Mouse (Mus musculus) hindbrain, embryonic 13.5 days (tissue): ENCODE measurements around the gene Lyg2. TPM values are rescaled to one million over a fixed set of nuclear protein-coding genes. Genes with fewer than 3 reads are reported as not detected.

Experiments used
- ATAC-seq: fragments of 200-750 bp; cut with Nextera tagmentation; 2 replicates; pipeline ENCODE4 v1.8.0; 2017; ENCODE audit warnings: moderate TSS enrichment; ENCODE audit not compliant: low FRiP score
- H3K27ac ChIP-seq: fragments of 300-500 bp; sonication (generic); 2 replicates; pipeline ENCODE4 v1.5.1; 2015; ENCODE audit warnings: inconsistent platforms, mild to moderate bottlenecking, moderate library complexity
- H3K27me3 ChIP-seq: fragments of 300-500 bp; sonication (generic); 2 replicates; pipeline ENCODE4 v1.6.1; 2015; ENCODE audit warnings: mild to moderate bottlenecking, inconsistent platforms
- H3K36me3 ChIP-seq: fragments of 300-500 bp; sonication (generic); 2 replicates; pipeline ENCODE4 v1.6.1; 2015; ENCODE audit warnings: mild to moderate bottlenecking, inconsistent platforms
- H3K4me1 ChIP-seq: fragments of 300-500 bp; sonication (generic); replicated peaks from 2 replicates; pipeline ENCODE4 v1.6.1; 2015; ENCODE audit warnings: inconsistent platforms
- H3K4me2 ChIP-seq: fragments of 300-500 bp; sonication (generic); 2 replicates; pipeline ENCODE4 v1.6.1; 2015; ENCODE audit warnings: inconsistent platforms, mild to moderate bottlenecking, moderate library complexity
- H3K4me3 ChIP-seq: fragments of 300-500 bp; sonication (generic); 2 replicates; pipeline ENCODE4 v1.5.1; 2015; ENCODE audit warnings: mild to moderate bottlenecking, inconsistent platforms
- H3K9ac ChIP-seq: fragments of 300-500 bp; sonication (generic); 2 replicates; pipeline ENCODE4 v1.6.1; 2015; ENCODE audit warnings: mild to moderate bottlenecking, inconsistent platforms
- H3K9me3 ChIP-seq: fragments of 300-500 bp; sonication (generic); 2 replicates; pipeline ENCODE4 v1.6.1; 2016; ENCODE audit warnings: inconsistent platforms
- WGBS: fragments of 180-500 bp; shearing (Covaris S2); methylation state at CpG from one replicate; pipeline ENCODE4 v1.1.7; 2015; 5-methylcytosine and 5-hydroxymethylcytosine counted together
- polyA plus RNA-seq: library from polyadenylated mRNA; unstranded; fragments of >200 nt; fragmentation: Nextera tagmentation; extraction: Ambion mirVana; gene quantifications from 2 replicates; pipeline ENCODE4 v1.2.1, GENCODE M21; 2015

Lyg2 gene
- polyA plus RNA-seq = not detected in 2 replicates

- Histone ChIP-seq H3K9ac (no peak within 1 kb of the TSS), H3K4me3 (no peak within 1 kb of the TSS), H3K9me3 (no peaks in the 10 kb centered on the region), H3K4me2 (no peak within 1 kb of the TSS), H3K27ac (no peak within 1 kb of the TSS), H3K36me3 (no peaks in the 10 kb centered on the region), H3K4me1 (no peaks in the 10 kb centered on the region), H3K27me3 (0 out of 2 replicates have a peak, but pooled peaks cover 3% of the 10 kb centered on the region)
- no peak for ATAC-seq
- 83% methylated on average over 5 of the region's 5 CpGs for WGBS
These were observed at the start of gene Lyg2 for GRCm38 (mm10) chr1:37916393-37916792. Gene Lyg2 (minus strand): TSS chr1:37916493.

GRCm38 (mm10) chr1:37965571-37965970 lies 49.3 kb upstream of the Lyg2 start:
- ATAC-seq = no peak
- no peaks in the 10 kb centered on the region for H3K36me3 ChIP-seq
- no peak overlapping the region for H3K4me2 ChIP-seq
- WGBS = 56% methylated on average over 10 of the region's 10 CpGs
- no peaks in the 10 kb centered on the region for H3K9me3 ChIP-seq
- no peak overlapping the region for H3K27ac ChIP-seq
- no peak overlapping the region for H3K4me3 ChIP-seq
- no peak overlapping the region for H3K9ac ChIP-seq
- no peaks in the 10 kb centered on the region for H3K4me1 ChIP-seq
- H3K27me3 ChIP-seq = no peaks in the 10 kb centered on the region

GRCm38 (mm10) chr1:37959486-37959885 lies 43.2 kb upstream of the Lyg2 start:
- Histone ChIP-seq H3K4me1 (0 out of 2 replicates have a peak, but pooled peaks cover 4% of the 10 kb centered on the region), H3K4me3 (no peak overlapping the region), H3K9ac (no peak overlapping the region), H3K27me3 (no peaks in the 10 kb centered on the region), H3K4me2 (no peak overlapping the region), H3K9me3 (no peaks in the 10 kb centered on the region), H3K36me3 (no peaks in the 10 kb centered on the region), H3K27ac (no peak overlapping the region)
- ATAC-seq = no peak
- 58% methylated on average over 5 of the region's 5 CpGs for WGBS

- H3K9me3 ChIP-seq = no peaks in the 10 kb centered on the region
- H3K36me3 ChIP-seq = no peaks in the 10 kb centered on the region
- 92% methylated on average over 2 of the region's 2 CpGs for WGBS
- H3K27me3 ChIP-seq = no peaks in the 10 kb centered on the region
- H3K9ac ChIP-seq = no peak overlapping the region
- no peak overlapping the region for H3K27ac ChIP-seq
- H3K4me2 ChIP-seq = no peak overlapping the region
- no peak overlapping the region for H3K4me3 ChIP-seq
- H3K4me1 ChIP-seq = 0 out of 2 replicates have a peak, but pooled peaks cover 4% of the 10 kb centered on the region
- ATAC-seq = no peak
These were observed 42.2 kb upstream of the Lyg2 start for GRCm38 (mm10) chr1:37958516-37958915.

GRCm38 (mm10) chr1:37957659-37958058 lies 41.4 kb upstream of the Lyg2 start, which contains the start of gene Lyg1:
Gene Lyg1 (minus strand): TSS chr1:37957759.
- no peak for ATAC-seq
- Histone ChIP-seq H3K36me3 (no peaks in the 10 kb centered on the region), H3K4me3 (no peak within 1 kb of the TSS), H3K9ac (no peak within 1 kb of the TSS), H3K27ac (no peak within 1 kb of the TSS), H3K4me1 (0 out of 2 replicates have a peak, but pooled peaks cover 4% of the 10 kb centered on the region), H3K27me3 (no peaks in the 10 kb centered on the region), H3K9me3 (no peaks in the 10 kb centered on the region), H3K4me2 (no peak within 1 kb of the TSS)
- WGBS = 94% methylated on average over 5 of the region's 5 CpGs

- Histone ChIP-seq H3K27me3 (no peaks in the 10 kb centered on the region), H3K4me3 (no peak overlapping the region), H3K36me3 (no peaks in the 10 kb centered on the region), H3K9me3 (no peaks in the 10 kb centered on the region), H3K27ac (no peak overlapping the region), H3K4me1 (0 out of 2 replicates have a peak, but pooled peaks cover 4% of the 10 kb centered on the region), H3K4me2 (no peak overlapping the region), H3K9ac (no peak overlapping the region)
- no peak for ATAC-seq
- 34% methylated on average over 3 of the region's 3 CpGs for WGBS
These were observed 40.6 kb upstream of the Lyg2 start for GRCm38 (mm10) chr1:37956690-37957431.

DNA sequence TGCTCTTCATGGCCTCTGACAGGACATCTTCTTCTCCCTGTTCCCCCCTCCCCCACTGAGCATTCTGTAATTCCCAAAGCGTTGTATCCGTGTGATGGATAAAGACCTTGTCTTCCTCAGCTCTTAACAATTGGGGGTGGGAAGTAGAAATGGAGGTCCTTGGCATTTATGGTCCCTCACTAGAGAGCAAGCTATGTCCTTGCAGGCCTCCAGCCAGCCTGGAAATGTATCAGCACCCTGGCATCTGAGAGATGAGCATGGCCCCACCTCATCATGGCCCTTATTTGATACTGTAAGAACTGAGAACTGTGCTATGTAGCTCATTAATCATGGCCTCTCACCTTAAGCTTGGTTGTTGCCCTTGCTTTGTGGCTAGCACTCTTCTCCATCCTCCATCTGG lies 39.0 kb upstream of the Lyg2 start:
- H3K4me1 ChIP-seq = 0 out of 2 replicates have a peak, but pooled peaks cover 4% of the 10 kb centered on the region
- no peak overlapping the region for H3K4me2 ChIP-seq
- H3K27me3 ChIP-seq = no peaks in the 10 kb centered on the region
- ATAC-seq = no peak
- no peaks in the 10 kb centered on the region for H3K9me3 ChIP-seq
- H3K36me3 ChIP-seq = no peaks in the 10 kb centered on the region
- H3K27ac ChIP-seq = no peak overlapping the region
- H3K4me3 ChIP-seq = no peak overlapping the region
- WGBS = 92% methylated on average over 2 of the region's 2 CpGs
- H3K9ac ChIP-seq = no peak overlapping the region

DNA sequence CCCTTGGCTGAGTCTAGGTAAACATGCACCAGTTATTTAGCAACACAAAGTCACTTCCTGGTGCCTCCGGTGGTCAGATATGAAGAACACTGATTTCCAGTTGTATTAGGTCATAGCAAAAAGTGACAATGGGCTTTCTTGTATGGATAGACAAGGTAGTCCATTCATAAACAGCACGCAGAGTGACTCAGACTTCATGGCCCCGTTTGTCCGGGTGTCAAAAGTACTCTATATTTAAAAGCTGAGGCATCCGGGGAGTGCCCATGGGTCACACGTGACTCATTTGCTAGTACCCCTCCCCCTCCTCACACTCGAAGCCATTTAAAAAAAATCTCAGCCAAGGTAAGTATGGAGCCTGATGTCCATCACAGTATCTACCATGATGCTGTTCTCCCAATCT lies 38.5 kb upstream of the Lyg2 start:
- H3K4me3 ChIP-seq = no peak overlapping the region
- no peak overlapping the region for H3K9ac ChIP-seq
- no peak for ATAC-seq
- H3K36me3 ChIP-seq = no peaks in the 10 kb centered on the region
- no peaks in the 10 kb centered on the region for H3K9me3 ChIP-seq
- no peaks in the 10 kb centered on the region for H3K27me3 ChIP-seq
- 88% methylated on average over 7 of the region's 7 CpGs for WGBS
- H3K4me1 ChIP-seq = 0 out of 2 replicates have a peak, but pooled peaks cover 4% of the 10 kb centered on the region
- no peak overlapping the region for H3K27ac ChIP-seq
- H3K4me2 ChIP-seq = no peak overlapping the region

DNA sequence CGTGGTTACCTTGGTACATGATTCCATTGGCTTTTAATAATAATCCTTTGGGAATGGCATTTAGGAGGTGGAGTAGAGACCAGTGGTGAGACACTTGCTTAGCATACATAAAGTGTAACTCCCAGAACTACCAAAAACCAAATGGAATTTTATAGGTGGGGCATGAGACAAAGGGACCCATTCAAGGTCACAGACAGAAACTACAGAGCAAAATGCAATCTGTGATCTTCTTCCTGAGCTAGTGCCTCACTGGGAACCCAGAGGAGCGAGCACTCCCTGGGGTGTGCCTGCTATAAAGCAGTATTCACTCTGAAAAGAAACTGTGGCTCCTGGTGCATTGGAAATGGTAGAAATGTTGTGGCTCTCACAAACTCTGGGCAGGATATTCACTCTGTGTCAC lies 32.6 kb upstream of the Lyg2 start:
- Histone ChIP-seq H3K4me3 (no peak overlapping the region), H3K4me1 (no peaks in the 10 kb centered on the region), H3K36me3 (no peaks in the 10 kb centered on the region), H3K4me2 (no peak overlapping the region), H3K9ac (no peak overlapping the region), H3K27ac (no peak overlapping the region), H3K9me3 (no peaks in the 10 kb centered on the region), H3K27me3 (no peaks in the 10 kb centered on the region)
- ATAC-seq = no peak
- 88% methylated on average over 2 of the region's 2 CpGs for WGBS

- Histone ChIP-seq H3K27ac (no peak overlapping the region), H3K36me3 (no peaks in the 10 kb centered on the region), H3K4me1 (no peaks in the 10 kb centered on the region), H3K27me3 (no peaks in the 10 kb centered on the region), H3K9me3 (no peaks in the 10 kb centered on the region), H3K9ac (no peak overlapping the region), H3K4me3 (no peak overlapping the region), H3K4me2 (no peak overlapping the region)
- no peak for ATAC-seq
- 20% methylated on average over 3 of the region's 3 CpGs for WGBS
These were observed 15.5 kb upstream of the Lyg2 start for GRCm38 (mm10) chr1:37931806-37932205.

- H3K4me2 ChIP-seq = no peak overlapping the region
- H3K27me3 ChIP-seq = no peaks in the 10 kb centered on the region
- no peaks in the 10 kb centered on the region for H3K4me1 ChIP-seq
- no peaks in the 10 kb centered on the region for H3K9me3 ChIP-seq
- H3K27ac ChIP-seq = no peak overlapping the region
- ATAC-seq = no peak
- H3K36me3 ChIP-seq = no peaks in the 10 kb centered on the region
- no peak overlapping the region for H3K4me3 ChIP-seq
- WGBS = 86% methylated on average over 8 of the region's 8 CpGs
- no peak overlapping the region for H3K9ac ChIP-seq
These were observed 9.7 kb upstream of the Lyg2 start for GRCm38 (mm10) chr1:37925971-37926370.

GRCm38 (mm10) chr1:37922536-37922935 lies 6.2 kb upstream of the Lyg2 start:
- 51% methylated on average over 8 of the region's 8 CpGs for WGBS

GRCm38 (mm10) chr1:37918096-37918495 lies 1.8 kb upstream of the Lyg2 start:
- no peak for ATAC-seq
- Histone ChIP-seq H3K9me3 (no peaks in the 10 kb centered on the region), H3K4me1 (no peaks in the 10 kb centered on the region), H3K4me2 (no peak overlapping the region), H3K27ac (no peak overlapping the region), H3K9ac (no peak overlapping the region), H3K27me3 (0 out of 2 replicates have a peak, but pooled peaks cover 3% of the 10 kb centered on the region), H3K4me3 (no peak overlapping the region), H3K36me3 (no peaks in the 10 kb centered on the region)
- 83% methylated on average over 6 of the region's 6 CpGs for WGBS

More at GRCm38 (mm10) chr1:37922536-37922935, 6.2 kb upstream of the Lyg2 start:
- no peak for ATAC-seq
- Histone ChIP-seq H3K27ac (no peak overlapping the region), H3K9me3 (no peaks in the 10 kb centered on the region), H3K4me1 (no peaks in the 10 kb centered on the region), H3K4me2 (no peak overlapping the region), H3K4me3 (no peak overlapping the region), H3K27me3 (no peaks in the 10 kb centered on the region), H3K36me3 (no peaks in the 10 kb centered on the region), H3K9ac (no peak overlapping the region)
